Mouse (Mus musculus) midbrain, embryonic 12.5 days (tissue): ENCODE results near the gene Zfp740. TPM values are rescaled to one million over a fixed set of nuclear protein-coding genes. Genes with fewer than 3 reads are reported as not detected.

Experiments
- ATAC-seq: fragments of 200-750 bp; cut with Nextera tagmentation; 2 replicates; pipeline ENCODE4 v1.8.0; 2017; ENCODE audit warnings: low read depth, moderate TSS enrichment, moderate library complexity; ENCODE audit not compliant: low FRiP score
- H3K27ac ChIP-seq: fragments of 300-500 bp; sonication (generic); replicated peaks from 2 replicates; pipeline ENCODE4 v1.5.1; 2016; ENCODE audit warnings: mild to moderate bottlenecking
- H3K27me3 ChIP-seq: fragments of 300-500 bp; sonication (generic); 2 replicates; pipeline ENCODE4 v1.6.1; 2016; ENCODE audit warnings: mild to moderate bottlenecking
- H3K36me3 ChIP-seq: fragments of 300-500 bp; sonication (generic); 2 replicates; pipeline ENCODE4 v1.6.1; 2016
- H3K4me1 ChIP-seq: fragments of 300-500 bp; sonication (generic); 2 replicates; pipeline ENCODE4 v1.6.1; 2016
- H3K4me2 ChIP-seq: fragments of 300-500 bp; sonication (generic); replicated peaks from 2 replicates; pipeline ENCODE4 v1.6.1; 2016; ENCODE audit warnings: mild to moderate bottlenecking, moderate library complexity
- H3K4me3 ChIP-seq: fragments of 300-500 bp; sonication (generic); 2 replicates; pipeline ENCODE4 v1.5.1; 2016; ENCODE audit warnings: mild to moderate bottlenecking
- H3K9ac ChIP-seq: fragments of 300-500 bp; sonication (generic); replicated peaks from 2 replicates; pipeline ENCODE4 v1.6.1; 2016; ENCODE audit warnings: mild to moderate bottlenecking, moderate library complexity
- H3K9me3 ChIP-seq: fragments of 300-500 bp; sonication (generic); 2 replicates; pipeline ENCODE4 v1.6.1; 2016; ENCODE audit warnings: mild to moderate bottlenecking
- WGBS: fragments of 180-500 bp; shearing (Covaris S2); methylation state at CpG from one replicate; pipeline ENCODE4 v1.1.7; 2016; 5-methylcytosine and 5-hydroxymethylcytosine counted together
- polyA plus RNA-seq: library from polyadenylated mRNA; unstranded; fragments of >200 nt; fragmentation: Nextera tagmentation; extraction: Ambion mirVana; gene quantifications from 2 replicates; pipeline ENCODE4 v1.2.1, GENCODE M21; 2016

The Zfp740 gene
- polyA plus RNA-seq, 1 experiment from 2014 or later: 108 TPM

GRCm38 (mm10) chr15:102235371-102236027 lies 32.5 kb downstream of the Zfp740 start:
- Histone ChIP-seq H3K36me3 (no peaks in the 10 kb centered on the region), H3K4me1 (peaks cover 15% of the 10 kb centered on the region), H3K9me3 (no peaks in the 10 kb centered on the region), H3K27ac (no peak overlapping the region), H3K4me3 (0 out of 2 replicates have a peak overlapping the region, but pooled peaks have one; percentile 4), H3K27me3 (peaks cover 12% of the 10 kb centered on the region), H3K4me2 (peak overlapping the region; percentile 40), H3K9ac (peak overlapping the region; percentile 35)
- WGBS: 20% methylated on average over 20 of the region's 21 CpGs
- ATAC-seq: peak; percentile 18; the same call in 1 of the 2 replicates

- Histone ChIP-seq H3K27ac (no peak overlapping the region), H3K36me3 (no peaks in the 10 kb centered on the region), H3K4me3 (no peak overlapping the region), H3K9ac (no peak overlapping the region), H3K9me3 (no peaks in the 10 kb centered on the region), H3K4me2 (no peak overlapping the region), H3K27me3 (peaks cover 37% of the 10 kb centered on the region), H3K4me1 (peaks cover 25% of the 10 kb centered on the region)
- no peak for ATAC-seq
- WGBS: 89% methylated on average over 14 of the region's 14 CpGs
These were observed 35.7 kb downstream of the Zfp740 start for GRCm38 (mm10) chr15:102238543-102239259.

- no peak overlapping the region for H3K4me3 ChIP-seq
- H3K9me3 ChIP-seq: no peaks in the 10 kb centered on the region
- peaks cover 42% of the 10 kb centered on the region for H3K27me3 ChIP-seq
- H3K27ac ChIP-seq: no peak overlapping the region
- peak; percentile 85 for ATAC-seq
- 11% methylated on average over 9 of the region's 9 CpGs for WGBS
- H3K9ac ChIP-seq: no peak overlapping the region
- H3K4me1 ChIP-seq: peaks cover 23% of the 10 kb centered on the region
- no peaks in the 10 kb centered on the region for H3K36me3 ChIP-seq
- no peak overlapping the region for H3K4me2 ChIP-seq
These were observed 36.2 kb downstream of the Zfp740 start for GRCm38 (mm10) chr15:102239260-102239590.

- Histone ChIP-seq H3K4me1 (peaks cover 25% of the 10 kb centered on the region), H3K4me2 (no peak overlapping the region), H3K9ac (no peak overlapping the region), H3K27ac (no peak overlapping the region), H3K9me3 (no peaks in the 10 kb centered on the region), H3K36me3 (no peaks in the 10 kb centered on the region), H3K4me3 (no peak overlapping the region), H3K27me3 (peaks cover 48% of the 10 kb centered on the region)
- no peak for ATAC-seq
- 79% methylated on average over 11 of the region's 11 CpGs for WGBS
These were observed 36.8 kb downstream of the Zfp740 start for GRCm38 (mm10) chr15:102239851-102240250.

GRCm38 (mm10) chr15:102240607-102241006 lies 37.6 kb downstream of the Zfp740 start:
- WGBS: 82% methylated on average over 4 of the region's 4 CpGs
- ATAC-seq: no peak
- Histone ChIP-seq H3K4me2 (no peak overlapping the region), H3K36me3 (no peaks in the 10 kb centered on the region), H3K4me1 (peaks cover 25% of the 10 kb centered on the region), H3K4me3 (no peak overlapping the region), H3K9ac (no peak overlapping the region), H3K27me3 (peaks cover 56% of the 10 kb centered on the region), H3K9me3 (no peaks in the 10 kb centered on the region), H3K27ac (no peak overlapping the region)

- Histone ChIP-seq H3K4me3 (no peak overlapping the region), H3K36me3 (no peaks in the 10 kb centered on the region), H3K9me3 (no peaks in the 10 kb centered on the region), H3K4me2 (no peak overlapping the region), H3K27me3 (peaks cover 73% of the 10 kb centered on the region), H3K27ac (no peak overlapping the region), H3K4me1 (peaks cover 37% of the 10 kb centered on the region), H3K9ac (no peak overlapping the region)
- WGBS: 23% methylated on average over 12 of the region's 12 CpGs
- ATAC-seq: no peak
These were observed 39.6 kb downstream of the Zfp740 start for GRCm38 (mm10) chr15:102242404-102243228.

GRCm38 (mm10) chr15:102243229-102244190 lies 40.5 kb downstream of the Zfp740 start:
- H3K4me3 ChIP-seq: peak overlapping the region; percentile 15; the same call in 1 of the 2 replicates
- H3K9me3 ChIP-seq: no peaks in the 10 kb centered on the region
- no peak overlapping the region for H3K27ac ChIP-seq
- peaks cover 45% of the 10 kb centered on the region for H3K4me1 ChIP-seq
- H3K9ac ChIP-seq: no peak overlapping the region
- ATAC-seq: no peak
- 8% methylated on average over 22 of the region's 22 CpGs for WGBS
- peaks cover 81% of the 10 kb centered on the region for H3K27me3 ChIP-seq
- peak overlapping the region; percentile 25; the same call in 1 of the 2 replicates for H3K4me2 ChIP-seq
- no peaks in the 10 kb centered on the region for H3K36me3 ChIP-seq

- H3K36me3 ChIP-seq: no peaks in the 10 kb centered on the region
- peak overlapping the region; percentile 25; the same call in 1 of the 2 replicates for H3K4me2 ChIP-seq
- 6% methylated on average over 19 of the region's 19 CpGs for WGBS
- peaks cover 91% of the 10 kb centered on the region for H3K27me3 ChIP-seq
- ATAC-seq: no peak
- H3K9ac ChIP-seq: no peak overlapping the region
- peaks cover 56% of the 10 kb centered on the region for H3K4me1 ChIP-seq
- H3K4me3 ChIP-seq: peak overlapping the region; percentile 67
- H3K27ac ChIP-seq: no peak overlapping the region
- no peaks in the 10 kb centered on the region for H3K9me3 ChIP-seq
These were observed 41.5 kb downstream of the Zfp740 start for GRCm38 (mm10) chr15:102244306-102245191.

- Histone ChIP-seq H3K9me3 (no peaks in the 10 kb centered on the region), H3K4me2 (peak overlapping the region; percentile 99), H3K4me1 (peaks cover 58% of the 10 kb centered on the region), H3K36me3 (no peaks in the 10 kb centered on the region), H3K27ac (no peak overlapping the region), H3K4me3 (peak overlapping the region; percentile 67), H3K9ac (peak overlapping the region; percentile 59; the same call in 1 of the 2 replicates), H3K27me3 (peaks cover 99% of the 10 kb centered on the region)
- no peak for ATAC-seq
- WGBS: 4% methylated on average over 14 of the region's 14 CpGs
These were observed 42.4 kb downstream of the Zfp740 start for GRCm38 (mm10) chr15:102245461-102245881.

- Histone ChIP-seq H3K27ac (0 out of 2 replicates have a peak overlapping the region, but pooled peaks have one; percentile 35), H3K36me3 (no peaks in the 10 kb centered on the region), H3K9ac (peak overlapping the region; percentile 59), H3K4me2 (peak overlapping the region; percentile 99), H3K4me3 (peak overlapping the region; percentile 67), H3K4me1 (peaks cover 58% of the 10 kb centered on the region), H3K9me3 (no peaks in the 10 kb centered on the region), H3K27me3 (peaks cover 99% of the 10 kb centered on the region)
- WGBS: under 1% methylated on average over 41 of the region's 44 CpGs
- peak; percentile 84 for ATAC-seq
These were observed 43.1 kb downstream of the Zfp740 start for GRCm38 (mm10) chr15:102245891-102246741.
